Mouse (Mus musculus) G1E (cell line): Measurements from ENCODE around the gene Wt1.

Experiments used
- CTCF ChIP-seq: IDR thresholded peaks from 2 replicates; pipeline ENCODE4 v1.5.1; 2012; ENCODE audit warnings: low read depth, low read length, inconsistent platforms, mixed read lengths
- GATA1 ChIP-seq: IDR thresholded peaks from 2 replicates; pipeline ENCODE4 v1.6.1; 2012; ENCODE audit warnings: borderline replicate concordance, low read length, inconsistent platforms, mixed read lengths

GRCm38 (mm10) chr2:105130351-105131060 is 4.2 kb downstream of the Wt1 start:
- no peak for TF ChIP-seq CTCF
- TF ChIP-seq GATA1, result no peak
